Mouse (Mus musculus): ENCODE results near the gene R3hdm4. TPM values are rescaled to one million over a fixed set of nuclear protein-coding genes. Genes with fewer than 3 reads are reported as not detected.

Gene R3hdm4
- polyA plus RNA-seq, 1 experiment from 2014 or later = 131 TPM

DNA sequence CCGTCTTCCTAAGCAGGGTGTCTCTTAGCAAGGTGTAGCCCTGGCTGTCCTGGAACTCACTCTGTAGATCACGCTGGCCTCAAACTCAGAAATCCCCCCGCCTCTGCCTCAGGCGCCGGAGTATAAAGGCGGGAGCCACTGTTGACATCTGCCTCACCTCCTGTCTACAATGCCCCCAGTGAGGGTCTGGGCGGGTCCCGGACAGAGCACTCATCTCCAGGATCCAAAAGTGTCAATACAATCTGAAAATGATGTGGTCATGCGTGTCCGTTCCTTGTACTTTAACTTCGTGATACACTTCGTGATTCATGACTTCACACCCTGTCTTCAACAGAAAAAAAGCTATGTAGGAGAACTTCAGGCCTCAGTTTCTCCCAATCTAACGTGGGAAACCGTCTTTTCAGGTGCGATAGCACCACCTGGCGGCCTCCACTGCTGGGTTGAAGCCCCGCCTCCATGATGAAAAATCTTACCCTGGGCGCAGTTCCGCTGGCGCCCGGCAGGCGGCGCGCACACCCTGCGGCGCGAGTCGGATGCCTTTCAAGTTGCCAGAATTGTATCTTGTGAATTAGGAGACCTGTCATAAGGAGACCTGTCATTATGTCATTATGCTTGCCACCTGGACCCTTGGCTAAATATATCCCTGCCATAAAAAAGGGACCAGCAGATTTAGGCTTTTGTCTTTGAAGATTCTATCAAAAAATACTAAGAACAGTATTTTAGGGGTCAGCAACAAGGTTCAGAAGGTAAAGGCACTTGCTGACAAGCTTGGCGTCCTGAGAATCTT is 4.2 kb upstream of the R3hdm4 start:
- ATAC-seq (ENCODE audit: low FRiP score) = no peak
- no peak overlapping the region for H3K4me3 ChIP-seq (ENCODE audit: low read depth, low read length)

DNA sequence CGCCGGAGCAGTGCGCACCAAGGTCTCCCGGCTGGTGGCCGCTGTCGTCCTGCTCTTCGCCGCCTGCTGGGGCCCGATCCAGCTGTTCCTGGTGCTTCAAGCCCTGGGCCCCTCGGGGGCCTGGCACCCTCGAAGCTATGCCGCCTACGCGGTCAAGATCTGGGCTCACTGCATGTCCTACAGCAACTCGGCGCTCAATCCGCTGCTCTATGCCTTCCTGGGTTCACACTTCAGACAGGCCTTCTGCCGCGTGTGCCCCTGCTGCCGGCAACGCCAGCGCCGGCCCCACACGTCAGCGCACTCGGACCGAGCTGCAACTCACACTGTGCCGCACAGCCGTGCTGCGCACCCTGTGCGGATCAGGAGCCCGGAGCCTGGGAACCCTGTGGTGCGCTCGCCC is 564 bp upstream of the R3hdm4 start:
- peak overlapping the region; percentile 29 for H3K4me2 ChIP-seq (replicated peaks; ENCODE audit: low read depth, low read length)
- peaks cover 24% of the 10 kb centered on the region for H3K4me1 ChIP-seq (replicated peaks; ENCODE audit: control insufficient read depth, insufficient read depth, low read length)
- H3K9me3 ChIP-seq (ENCODE audit: control insufficient read depth, low read length) = no peaks in the 10 kb centered on the region
- WGBS = 2% methylated on average over 34 of the region's 34 CpGs
- H3K9ac ChIP-seq (ENCODE audit: low read depth, low read length) = no peak overlapping the region
- H3K36me3 ChIP-seq (ENCODE audit: control insufficient read depth, insufficient read depth, low read length) = no peaks in the 10 kb centered on the region
- DNase-seq (ENCODE audit: low spot score) (peak; percentile 50), ATAC-seq (ENCODE audit: low FRiP score) (no peak)
- H3K27ac ChIP-seq (ENCODE audit: low read depth, low read length) = no peak overlapping the region
- H3K4me3 ChIP-seq (ENCODE audit: low read depth, low read length) = peak overlapping the region; percentile 20
- peaks cover 70% of the 10 kb centered on the region for H3K27me3 ChIP-seq (ENCODE audit: control insufficient read depth, insufficient read depth, low read length)

More for the DNA sequence above, 4.2 kb upstream of the R3hdm4 start:
- Histone ChIP-seq H3K36me3 (ENCODE audit: control insufficient read depth, insufficient read depth, low read length) (no peaks in the 10 kb centered on the region), H3K4me2 (replicated peaks; ENCODE audit: low read depth, low read length) (no peak overlapping the region), H3K9ac (ENCODE audit: low read depth, low read length) (no peak overlapping the region), H3K27ac (ENCODE audit: low read depth, low read length) (no peak overlapping the region), H3K4me1 (replicated peaks; ENCODE audit: control insufficient read depth, insufficient read depth, low read length) (peaks cover 22% of the 10 kb centered on the region), H3K27me3 (ENCODE audit: control insufficient read depth, insufficient read depth, low read length) (peaks cover 41% of the 10 kb centered on the region), H3K9me3 (ENCODE audit: control insufficient read depth, low read length) (no peaks in the 10 kb centered on the region)
- peak; percentile 93 for DNase-seq (ENCODE audit: low spot score)
- 13% methylated on average over 29 of the region's 29 CpGs for WGBS

DNA sequence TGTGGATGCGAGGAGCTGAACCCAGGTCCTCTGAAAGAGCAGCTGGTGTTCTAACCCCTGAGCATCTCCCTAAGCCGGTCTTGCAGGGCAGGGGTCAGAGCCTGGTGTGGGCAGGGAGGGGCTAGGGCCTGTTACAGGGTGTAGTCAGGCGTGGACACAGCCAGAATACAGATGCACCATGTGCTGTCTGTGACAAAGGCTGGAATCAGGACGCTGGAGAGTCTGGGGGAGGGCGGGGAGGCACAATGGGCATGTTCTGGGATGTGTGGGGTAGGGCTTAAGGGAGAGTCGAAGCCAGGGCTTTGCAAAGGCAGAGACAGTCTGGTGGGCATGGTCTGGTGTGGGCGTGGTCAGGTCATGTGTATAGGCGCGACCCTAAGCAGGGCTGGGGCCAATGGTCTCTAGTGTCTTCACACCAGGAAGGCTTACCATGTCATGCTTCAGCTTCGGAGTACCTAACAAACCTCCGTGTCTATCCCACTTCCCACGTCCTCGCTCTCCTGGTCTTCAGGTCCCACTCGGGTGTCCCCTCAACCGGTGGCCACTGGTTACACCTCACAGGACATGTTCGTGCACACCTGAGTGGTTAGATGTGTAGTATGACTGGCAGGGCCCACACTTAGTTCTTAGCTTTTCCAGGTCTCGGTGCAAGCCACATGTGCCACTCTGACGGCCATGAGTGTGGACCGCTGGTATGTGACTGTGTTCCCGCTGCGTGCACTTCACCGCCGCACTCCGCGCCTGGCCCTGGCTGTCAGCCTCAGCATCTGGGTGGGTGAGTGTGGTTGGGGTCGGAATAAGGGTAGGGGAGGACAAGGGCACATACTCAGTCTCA is 735 bp downstream of the R3hdm4 start:
- Histone ChIP-seq H3K27me3 (ENCODE audit: control insufficient read depth, insufficient read depth, low read length) (peaks cover 67% of the 10 kb centered on the region), H3K36me3 (ENCODE audit: control insufficient read depth, insufficient read depth, low read length) (no peaks in the 10 kb centered on the region), H3K9ac (ENCODE audit: low read depth, low read length) (no peak overlapping the region), H3K27ac (ENCODE audit: low read depth, low read length) (no peak overlapping the region), H3K4me2 (replicated peaks; ENCODE audit: low read depth, low read length) (0 out of 2 replicates have a peak overlapping the region, but pooled peaks have one; percentile 29), H3K4me3 (ENCODE audit: low read depth, low read length) (no peak overlapping the region), H3K9me3 (ENCODE audit: control insufficient read depth, low read length) (no peaks in the 10 kb centered on the region), H3K4me1 (replicated peaks; ENCODE audit: control insufficient read depth, insufficient read depth, low read length) (peaks cover 22% of the 10 kb centered on the region)
- ATAC-seq (ENCODE audit: low FRiP score) (peak; percentile 16; the same call in 1 of the 2 replicates), DNase-seq (ENCODE audit: low spot score) (peak; percentile 33)
- WGBS = 16% methylated on average over 26 of the region's 26 CpGs

DNA sequence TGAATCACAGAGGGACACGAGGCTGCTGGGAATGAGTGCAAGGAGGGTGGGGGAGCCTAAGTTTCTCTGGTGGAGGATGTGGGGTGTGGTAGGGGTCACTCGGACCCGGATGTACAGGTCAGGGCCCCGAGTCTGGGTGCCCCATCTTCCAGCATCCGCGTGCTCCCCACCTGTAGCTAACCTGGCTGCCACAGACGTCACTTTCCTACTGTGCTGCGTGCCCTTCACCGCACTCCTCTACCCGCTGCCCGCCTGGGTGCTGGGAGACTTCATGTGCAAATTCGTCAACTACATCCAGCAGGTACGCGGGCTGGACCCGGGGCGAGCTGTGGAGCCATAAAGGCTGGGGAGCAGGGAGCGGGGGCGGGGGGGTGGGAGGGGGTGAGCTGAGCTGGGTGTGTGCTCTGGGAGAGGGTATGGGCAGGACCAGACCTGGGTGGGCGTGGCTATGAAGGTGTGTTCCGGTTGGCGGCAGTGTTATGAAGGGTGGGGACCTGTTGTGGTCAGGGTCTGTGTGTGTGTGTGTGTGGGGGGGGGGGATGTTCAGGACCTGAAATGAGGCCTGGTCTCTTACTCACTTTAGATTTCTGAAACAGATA is 1.7 kb downstream of the R3hdm4 start:
- H3K4me1 ChIP-seq (replicated peaks; ENCODE audit: control insufficient read depth, insufficient read depth, low read length) = peaks cover 26% of the 10 kb centered on the region
- H3K9ac ChIP-seq (ENCODE audit: low read depth, low read length) = no peak overlapping the region
- H3K4me2 ChIP-seq (replicated peaks; ENCODE audit: low read depth, low read length) = no peak overlapping the region
- 5% methylated on average over 21 of the region's 21 CpGs for WGBS
- H3K36me3 ChIP-seq (ENCODE audit: control insufficient read depth, insufficient read depth, low read length) = no peaks in the 10 kb centered on the region
- no peaks in the 10 kb centered on the region for H3K9me3 ChIP-seq (ENCODE audit: control insufficient read depth, low read length)
- H3K4me3 ChIP-seq (ENCODE audit: low read depth, low read length) = no peak overlapping the region
- peaks cover 67% of the 10 kb centered on the region for H3K27me3 ChIP-seq (ENCODE audit: control insufficient read depth, insufficient read depth, low read length)
- ATAC-seq (ENCODE audit: low FRiP score) (no peak), DNase-seq (ENCODE audit: low spot score) (no peak)
- H3K27ac ChIP-seq (ENCODE audit: low read depth, low read length) = no peak overlapping the region

DNA sequence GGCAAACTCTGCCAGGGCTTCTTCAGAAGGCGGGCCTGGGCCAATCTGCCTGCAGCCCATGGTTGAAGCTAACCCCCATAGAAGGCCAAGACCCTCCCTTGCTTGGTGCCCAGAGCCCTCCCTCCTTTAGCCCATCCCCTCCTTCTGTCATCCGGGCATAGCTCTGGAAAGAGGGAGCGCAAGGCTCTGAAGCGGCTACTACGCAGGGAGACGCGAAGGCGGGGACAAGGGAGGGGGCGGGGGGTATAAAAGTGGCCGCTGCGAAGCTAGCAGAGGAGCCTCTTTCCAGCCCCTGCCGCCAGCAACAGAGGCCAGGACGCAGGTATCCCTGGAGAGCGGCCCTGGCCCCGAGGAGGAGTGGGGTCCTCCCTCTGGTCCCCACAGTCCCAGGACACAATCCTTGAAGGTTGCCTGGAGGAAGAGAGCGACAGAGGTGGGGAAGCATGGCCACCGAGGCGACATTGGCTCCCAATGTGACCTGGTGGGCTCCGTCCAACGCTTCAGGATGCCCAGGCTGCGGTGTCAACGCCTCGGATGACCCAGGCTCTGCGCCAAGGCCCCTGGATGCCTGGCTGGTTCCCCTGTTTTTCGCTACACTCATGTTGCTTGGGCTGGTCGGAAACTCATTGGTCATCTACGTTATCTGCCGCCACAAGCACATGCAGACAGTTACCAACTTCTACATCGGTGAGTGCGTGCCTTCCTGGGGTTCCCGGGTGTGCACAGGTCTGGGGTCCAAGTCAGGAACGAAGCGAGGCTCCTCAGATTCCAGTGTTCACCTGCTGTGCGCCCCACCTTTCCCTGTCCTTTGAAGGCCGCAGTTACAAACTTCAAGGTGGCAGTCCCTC is 2.6 kb downstream of the R3hdm4 start:
- 4% methylated on average over 35 of the region's 35 CpGs for WGBS

DNA sequence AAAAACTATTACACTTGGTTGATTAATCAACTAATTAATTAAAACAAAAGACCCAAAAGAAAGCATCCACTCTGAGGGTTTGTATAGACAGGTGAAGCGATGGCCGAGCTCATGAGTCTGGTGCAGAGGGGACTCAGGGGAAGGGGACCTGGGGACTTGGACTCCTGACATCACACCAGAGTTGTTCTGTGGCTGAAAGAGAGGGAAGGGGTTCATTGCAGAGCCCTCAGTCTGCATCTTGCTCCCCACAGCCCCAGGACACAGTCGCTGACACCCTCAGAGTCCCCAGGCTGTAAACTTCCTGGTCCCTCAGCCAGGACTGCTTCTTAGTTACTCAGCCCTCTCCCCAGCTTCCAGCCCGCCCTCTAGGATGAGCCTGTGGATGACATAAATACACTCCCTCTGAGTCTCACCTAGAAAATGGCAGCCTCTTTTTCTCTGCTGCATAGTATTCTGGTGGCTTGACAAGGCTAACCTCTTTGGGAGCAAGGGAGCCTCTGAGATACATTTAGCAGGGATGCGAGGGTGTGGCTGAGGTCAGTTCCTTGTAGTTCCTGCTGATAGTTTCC is 3.4 kb downstream of the R3hdm4 start:
- 61% methylated on average over 5 of the region's 5 CpGs for WGBS
- DNase-seq (ENCODE audit: low spot score) (no peak), ATAC-seq (ENCODE audit: low FRiP score) (no peak)
- Histone ChIP-seq H3K9me3 (ENCODE audit: control insufficient read depth, low read length) (no peaks in the 10 kb centered on the region), H3K9ac (ENCODE audit: low read depth, low read length) (no peak overlapping the region; the same call in 1 of the 2 replicates), H3K36me3 (ENCODE audit: control insufficient read depth, insufficient read depth, low read length) (no peaks in the 10 kb centered on the region), H3K4me1 (replicated peaks; ENCODE audit: control insufficient read depth, insufficient read depth, low read length) (peaks cover 26% of the 10 kb centered on the region), H3K27ac (ENCODE audit: low read depth, low read length) (no peak overlapping the region), H3K4me2 (replicated peaks; ENCODE audit: low read depth, low read length) (peak overlapping the region; percentile 92; the same call in 1 of the 2 replicates), H3K27me3 (ENCODE audit: control insufficient read depth, insufficient read depth, low read length) (peaks cover 53% of the 10 kb centered on the region), H3K4me3 (ENCODE audit: low read depth, low read length) (peak overlapping the region; percentile 82; the same call in 1 of the 2 replicates)

More for the DNA sequence above, 2.6 kb downstream of the R3hdm4 start:
- Histone ChIP-seq H3K9me3 (ENCODE audit: control insufficient read depth, low read length) (no peaks in the 10 kb centered on the region), H3K27ac (ENCODE audit: low read depth, low read length) (no peak overlapping the region), H3K9ac (ENCODE audit: low read depth, low read length) (no peak overlapping the region), H3K4me1 (replicated peaks; ENCODE audit: control insufficient read depth, insufficient read depth, low read length) (peaks cover 26% of the 10 kb centered on the region), H3K27me3 (ENCODE audit: control insufficient read depth, insufficient read depth, low read length) (peaks cover 61% of the 10 kb centered on the region), H3K4me3 (ENCODE audit: low read depth, low read length) (0 out of 2 replicates have a peak overlapping the region, but pooled peaks have one; percentile 6), H3K4me2 (replicated peaks; ENCODE audit: low read depth, low read length) (0 out of 2 replicates have a peak overlapping the region, but pooled peaks have one; percentile 7), H3K36me3 (ENCODE audit: control insufficient read depth, insufficient read depth, low read length) (no peaks in the 10 kb centered on the region)
- DNase-seq (ENCODE audit: low spot score) (peak; percentile 31), ATAC-seq (ENCODE audit: low FRiP score) (no peak)

DNA sequence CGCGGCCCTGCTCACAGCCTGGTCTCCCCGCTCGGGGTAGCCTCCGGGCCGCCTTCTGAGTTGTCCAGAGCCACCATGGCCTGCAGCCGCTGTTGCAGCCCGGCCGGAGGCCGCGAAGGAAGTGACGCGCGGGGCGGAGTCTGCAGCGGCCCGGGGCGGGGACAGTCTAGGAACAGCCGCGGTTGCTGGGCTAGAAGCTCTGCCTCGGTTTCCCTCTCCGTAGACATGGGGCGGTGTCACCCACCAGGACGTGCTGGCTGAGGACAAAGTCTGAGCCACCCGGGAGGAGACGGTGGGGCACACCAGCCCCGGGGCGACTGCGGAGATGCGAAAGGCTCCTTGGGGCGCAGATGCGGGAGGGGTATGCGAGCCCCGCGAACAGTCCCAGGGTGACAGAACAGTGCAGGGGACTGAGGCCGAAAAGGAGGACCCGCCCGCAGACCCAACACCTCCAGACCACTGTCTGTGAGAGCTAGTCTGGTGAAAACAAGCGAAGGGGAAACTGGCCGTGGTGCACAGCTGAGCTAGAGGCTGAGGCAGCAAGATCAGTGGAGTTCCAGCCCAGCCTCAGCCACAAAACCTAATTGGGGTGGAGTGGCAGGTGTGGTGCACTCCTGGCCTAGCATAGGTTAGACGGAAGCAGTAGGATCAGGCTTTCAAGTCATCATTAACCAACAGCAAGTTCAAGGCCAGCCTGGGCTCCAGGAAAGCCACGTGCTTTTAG is 4.0 kb downstream of the R3hdm4 start, which contains the start of gene Kiss1r:
Gene Kiss1r, plus strand, starts transcription at position 164 of the 724 bp plus-strand sequence.
- ATAC-seq (ENCODE audit: low FRiP score) = peak; percentile 83
- DNase-seq (ENCODE audit: low spot score) = peak; percentile 89
- Histone ChIP-seq H3K27ac (ENCODE audit: low read depth, low read length) (peak within 1 kb of the TSS; percentile 39; the same call in 1 of the 2 replicates), H3K36me3 (ENCODE audit: control insufficient read depth, insufficient read depth, low read length) (no peaks in the 10 kb centered on the region), H3K9ac (ENCODE audit: low read depth, low read length) (peak within 1 kb of the TSS; percentile 91), H3K4me3 (ENCODE audit: low read depth, low read length) (peak within 1 kb of the TSS; percentile 82), H3K4me2 (replicated peaks; ENCODE audit: low read depth, low read length) (peak within 1 kb of the TSS; percentile 92), H3K27me3 (ENCODE audit: control insufficient read depth, insufficient read depth, low read length) (peaks cover 46% of the 10 kb centered on the region), H3K4me1 (replicated peaks; ENCODE audit: control insufficient read depth, insufficient read depth, low read length) (peaks cover 26% of the 10 kb centered on the region), H3K9me3 (ENCODE audit: control insufficient read depth, low read length) (no peaks in the 10 kb centered on the region)
- 2% methylated on average over 41 of the region's 42 CpGs for WGBS
